Mouse (Mus musculus): ENCODE data around the gene Ankrd9.

Gene Ankrd9

DNA sequence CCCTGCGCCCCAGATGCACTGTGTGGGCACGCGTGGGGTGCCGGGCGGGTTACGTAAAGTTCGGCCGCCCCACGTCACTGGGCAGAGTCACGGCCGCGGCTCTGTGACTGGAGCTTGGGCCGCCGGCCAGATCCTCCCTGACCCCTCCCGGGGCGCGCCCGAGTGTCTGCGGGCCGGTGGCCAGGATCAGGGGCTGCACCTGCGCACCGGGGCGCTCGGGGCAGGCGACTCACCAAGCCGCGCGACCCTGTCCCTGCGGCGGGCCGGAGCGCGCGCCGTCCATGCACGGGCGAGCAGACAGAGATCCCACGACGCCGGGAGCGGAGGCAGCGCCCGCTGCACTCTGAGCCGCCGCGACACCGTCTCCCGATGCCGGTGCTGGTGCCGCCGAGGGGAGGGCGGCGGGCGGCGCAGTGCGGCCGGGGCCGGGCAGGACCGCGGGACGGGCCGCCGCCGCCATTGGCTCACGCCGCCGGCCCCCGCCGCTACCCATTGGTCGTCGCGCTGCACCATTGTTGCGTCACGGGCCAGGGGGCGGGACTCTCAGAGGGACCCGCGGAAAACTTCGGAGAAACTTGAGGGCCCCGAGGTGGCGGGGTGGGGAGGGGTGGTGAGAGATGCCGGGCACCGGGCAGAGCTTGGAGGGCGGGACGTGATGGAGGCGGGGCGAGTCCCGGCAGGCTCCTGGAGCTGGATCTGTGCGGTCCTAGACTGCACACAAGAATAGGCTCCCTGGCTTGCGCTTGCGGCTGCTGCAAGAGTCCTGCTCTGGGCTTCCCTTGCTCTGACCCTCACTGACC, at the start of gene Ankrd9:
TSS of gene Ankrd9 (minus strand) at position 434 of the 800 bp plus-strand sequence.
- DNase-seq, result peak; percentile 99

GRCm38 (mm10) chr12:111021577-111021976, 42.7 kb upstream of the Ankrd9 start:
- no peak for DNase-seq

- DNase-seq, result no peak
These were observed 42.3 kb upstream of the Ankrd9 start for GRCm38 (mm10) chr12:111021138-111021537.

DNA sequence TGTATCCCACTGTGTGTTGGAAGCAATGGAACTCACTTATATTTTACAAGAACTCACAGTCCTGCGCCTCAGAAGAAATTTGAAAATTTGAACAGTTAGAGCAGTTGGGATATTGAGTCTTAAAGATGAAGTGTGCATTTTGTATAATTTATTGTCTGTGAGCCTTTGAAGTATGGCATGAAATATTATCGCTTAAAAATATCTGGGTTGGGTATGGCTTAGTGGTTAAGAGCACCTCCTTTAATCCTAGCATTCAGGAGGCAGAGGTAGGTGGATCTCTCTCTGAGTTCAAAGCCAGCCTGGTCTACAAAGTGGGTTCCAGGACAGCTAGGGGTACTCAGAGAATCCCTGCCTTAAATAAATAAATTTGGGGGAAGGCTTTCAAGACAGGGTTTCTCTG, 40.2 kb upstream of the Ankrd9 start:
- no peak for DNase-seq

- no peak for DNase-seq
These were observed 39.2 kb upstream of the Ankrd9 start for GRCm38 (mm10) chr12:111018068-111018467.

DNA sequence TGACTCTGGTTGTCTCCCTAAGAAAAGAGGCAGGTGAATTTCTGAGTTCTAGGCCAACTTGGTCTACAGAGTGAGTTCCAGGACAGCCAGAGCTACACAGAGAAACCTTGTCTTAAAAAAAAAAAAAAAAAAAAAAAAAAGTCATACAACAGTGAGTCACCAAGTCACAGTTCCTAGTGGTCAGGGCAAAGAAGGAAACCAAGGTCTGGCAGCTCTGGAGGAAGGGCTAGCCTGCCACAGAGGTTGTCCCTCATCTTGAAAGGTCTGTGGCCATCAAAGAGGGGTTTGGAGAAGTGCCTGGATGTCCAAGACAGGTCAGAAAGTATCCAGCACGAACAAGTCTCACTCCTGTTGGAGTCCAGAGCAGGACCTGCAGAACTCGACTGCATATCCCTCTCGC, 38.0 kb upstream of the Ankrd9 start:
- DNase-seq, result no peak

GRCm38 (mm10) chr12:111009615-111010257, 30.9 kb upstream of the Ankrd9 start:
- DNase-seq, result no peak

DNA sequence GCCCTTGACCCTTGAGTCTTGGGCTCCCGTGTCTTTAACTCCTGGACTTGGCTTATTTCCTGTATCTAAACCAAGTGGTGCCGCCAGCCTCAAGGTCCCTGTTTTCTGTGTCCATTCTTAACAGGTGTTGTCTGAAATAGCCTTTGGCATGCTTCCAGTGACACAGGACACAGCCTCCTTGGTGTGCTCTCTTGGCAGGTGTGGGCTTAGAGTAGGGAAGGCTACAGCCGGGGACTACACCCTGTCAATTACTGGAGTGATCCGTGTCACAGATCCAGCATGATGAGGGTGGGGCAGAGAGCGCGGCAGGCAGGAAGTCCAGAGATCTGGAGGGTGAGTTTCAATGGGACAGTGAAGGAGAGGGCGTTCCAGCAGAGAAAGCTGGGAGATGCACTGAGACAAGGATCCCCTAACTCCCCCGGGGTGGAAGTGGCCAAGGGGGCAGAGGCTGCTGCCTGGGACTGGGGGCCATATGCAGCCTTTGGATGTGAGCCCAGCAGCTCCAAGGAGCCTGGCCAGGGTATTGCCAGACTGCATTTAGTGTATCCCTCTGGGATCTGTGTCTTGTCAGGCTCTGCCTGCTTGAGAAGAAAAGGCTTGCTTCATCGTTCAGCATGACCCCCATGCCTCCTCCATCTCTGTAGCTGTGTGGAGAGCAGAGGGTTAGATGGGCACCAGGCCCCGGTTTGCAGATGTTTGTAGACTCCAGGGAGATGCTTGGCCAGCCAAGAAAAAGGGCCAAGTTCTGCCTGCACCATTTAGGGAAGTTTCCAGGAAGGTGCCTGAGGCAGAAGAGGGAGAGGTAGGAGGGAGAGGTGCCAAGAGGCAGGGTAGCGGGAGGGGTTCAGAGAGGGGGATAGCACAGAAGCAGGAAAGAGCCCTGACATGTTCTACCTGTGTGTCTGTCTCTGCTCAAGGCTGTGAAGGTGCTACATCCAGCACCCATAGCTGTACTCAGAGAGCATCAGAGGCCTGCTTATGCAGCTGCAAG, 30.0 kb upstream of the Ankrd9 start:
- DNase-seq, result no peak

GRCm38 (mm10) chr12:111007134-111008103, 28.6 kb upstream of the Ankrd9 start:
- peak; percentile 59 to 74 for DNase-seq

DNA sequence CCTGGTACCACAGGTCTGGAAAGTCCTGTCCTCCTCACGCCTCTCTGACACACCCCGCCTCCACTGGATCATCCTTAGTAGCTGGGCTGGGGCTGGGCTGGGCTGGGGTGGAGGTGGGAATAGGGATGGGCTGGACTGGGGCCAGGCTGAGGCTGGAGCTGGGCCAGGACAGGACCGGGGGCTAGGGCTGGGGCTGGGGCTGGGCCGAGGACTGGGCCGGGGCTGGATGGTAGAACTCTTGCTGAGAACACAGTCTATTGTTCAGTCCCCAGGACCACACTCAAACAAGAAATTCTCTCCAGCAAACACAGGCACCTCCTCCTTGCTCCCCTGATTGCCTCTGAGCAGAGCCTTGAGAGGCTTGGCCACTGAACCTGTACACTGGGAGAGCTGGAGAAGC, 27.5 kb upstream of the Ankrd9 start:
- DNase-seq, result no peak

- DNase-seq, result no peak
These were observed 27.0 kb upstream of the Ankrd9 start for GRCm38 (mm10) chr12:111005803-111006202.

- no peak for DNase-seq
These were observed 25.3 kb upstream of the Ankrd9 start for GRCm38 (mm10) chr12:111004142-111004541.

GRCm38 (mm10) chr12:111000956-111001355, 22.1 kb upstream of the Ankrd9 start:
- no peak for DNase-seq

GRCm38 (mm10) chr12:110999820-111000219, 21.0 kb upstream of the Ankrd9 start:
- no peak for DNase-seq

DNA sequence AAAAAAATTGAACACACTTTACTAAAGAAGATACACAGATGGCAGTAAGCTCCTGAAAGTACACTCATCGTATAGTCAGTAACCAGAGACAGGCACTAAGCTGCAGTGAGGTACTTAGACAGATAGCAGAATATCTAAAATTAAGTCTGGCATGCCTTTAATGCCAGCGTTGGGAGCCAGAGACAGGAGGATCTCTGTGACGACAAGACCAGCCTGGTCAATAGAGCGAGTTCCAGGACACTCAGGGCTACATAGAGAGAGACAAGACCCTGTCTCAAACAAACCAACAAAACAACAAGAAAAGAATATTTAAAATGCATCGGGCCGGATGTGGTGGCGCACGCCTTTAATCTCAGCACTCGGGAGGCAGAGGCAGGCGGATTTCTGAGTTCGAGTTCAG, 19.3 kb upstream of the Ankrd9 start:
- DNase-seq, result no peak

- DNase-seq, result no peak
These were observed 15.8 kb upstream of the Ankrd9 start for GRCm38 (mm10) chr12:110994666-110995065.

DNA sequence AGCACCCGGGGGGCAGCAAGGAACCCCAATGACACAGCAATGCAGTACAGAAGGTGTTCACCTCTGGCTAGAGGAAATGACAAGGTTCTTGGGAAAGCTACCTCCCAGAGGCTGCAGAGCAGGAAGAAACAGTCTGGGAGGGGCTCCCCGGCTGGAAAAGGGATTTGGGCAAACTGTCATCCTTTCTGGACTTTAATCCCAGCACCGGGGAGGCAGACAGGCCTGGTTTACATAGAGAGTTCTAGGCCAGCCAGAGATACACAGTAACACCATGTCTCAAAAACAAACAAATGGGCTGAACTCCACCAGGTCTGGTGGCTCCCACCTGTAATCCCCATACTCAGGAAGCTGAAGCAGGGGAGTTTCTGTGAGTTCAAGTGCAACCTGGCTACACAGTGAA, 14.4 kb upstream of the Ankrd9 start:
- DNase-seq, result no peak

- DNase-seq, result peak in 1 of 2 experiments; percentile 49
These were observed 13.9 kb upstream of the Ankrd9 start for GRCm38 (mm10) chr12:110992771-110993170.

DNA sequence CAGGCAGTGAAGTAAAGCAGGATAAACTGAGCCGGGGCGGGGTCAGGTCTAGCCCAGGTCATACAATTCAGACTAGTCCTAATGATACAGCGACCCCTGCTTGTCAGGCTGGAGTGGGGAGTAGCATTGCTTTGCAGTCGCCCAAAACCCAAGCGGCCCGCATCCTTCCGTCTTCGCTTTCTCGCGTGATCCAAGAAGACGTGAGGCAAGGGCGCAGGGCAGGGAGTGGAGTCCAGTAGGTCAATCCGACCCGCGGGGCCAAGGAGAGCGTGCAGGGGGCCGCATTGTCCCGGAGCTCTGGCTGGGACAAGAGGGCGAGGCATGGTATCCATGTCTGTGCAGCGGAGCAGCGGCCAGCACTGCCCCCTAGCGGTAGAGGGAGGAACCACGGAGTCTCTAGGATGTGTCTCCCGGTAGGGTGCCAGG, 13.3 kb upstream of the Ankrd9 start:
- DNase-seq, result peak; percentile 96

DNA sequence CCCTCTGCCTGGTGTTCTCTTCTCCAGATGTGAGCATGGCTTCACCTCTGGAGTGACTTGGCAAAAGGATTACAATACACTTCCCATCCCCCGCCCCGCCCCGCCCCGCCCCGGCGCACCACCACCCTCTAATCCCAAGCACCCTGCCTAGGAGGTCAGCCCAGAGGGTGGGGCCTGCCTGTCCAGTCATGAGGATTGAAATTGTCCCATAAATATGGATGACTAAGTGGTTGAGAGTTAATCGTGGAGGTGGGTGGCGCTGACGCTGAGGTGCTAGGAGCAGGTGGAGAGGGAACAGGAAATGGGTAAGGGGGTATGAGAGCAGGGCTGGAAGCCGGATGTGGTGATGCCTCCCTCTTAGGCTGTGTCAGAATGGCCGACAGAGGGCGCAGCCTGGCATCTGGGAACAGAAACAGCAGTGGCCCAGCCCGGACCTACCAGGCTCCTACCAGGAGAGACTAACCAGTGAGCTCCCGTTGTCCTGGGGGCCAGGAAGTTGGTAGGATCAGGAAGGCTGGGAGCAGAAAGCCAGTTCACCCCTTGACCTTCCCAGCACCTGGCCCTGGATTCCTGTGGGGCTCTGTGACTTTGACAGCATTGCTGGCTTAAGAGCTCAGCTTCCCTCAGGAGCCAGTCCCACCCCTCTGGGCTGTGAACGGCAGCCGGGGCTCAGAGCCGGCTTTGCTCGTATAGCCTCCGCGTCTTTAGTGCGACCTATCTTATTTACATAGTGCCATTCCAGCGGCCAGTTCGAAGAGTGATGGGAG, 12.7 kb upstream of the Ankrd9 start:
- peak; percentile 87 to 93 for DNase-seq

DNA sequence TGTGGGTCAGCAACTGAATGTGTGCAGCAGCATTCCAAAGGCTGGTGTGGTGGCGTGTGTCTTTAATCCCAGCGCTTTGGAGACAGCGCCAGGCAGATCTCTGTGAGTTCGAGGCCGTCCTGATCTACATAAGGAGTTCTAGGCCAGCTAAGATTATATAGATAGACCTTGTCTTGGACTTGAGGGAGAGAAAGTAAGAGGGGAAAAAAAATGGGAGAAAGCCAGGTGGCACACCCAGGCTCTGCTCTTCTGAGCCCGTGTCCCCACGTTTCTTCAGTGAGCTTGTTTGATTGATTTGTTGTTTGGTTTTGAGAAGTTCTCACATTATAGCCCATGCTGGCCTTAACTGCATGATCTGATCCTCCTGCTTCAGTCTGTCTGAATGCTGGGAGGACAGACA, 11.7 kb upstream of the Ankrd9 start:
- DNase-seq, result no peak

Data from kidney, postnatal 4 days (tissue).